Mouse (Mus musculus): ENCODE results near the gene Rab3il1. TPM values are rescaled to one million over a fixed set of nuclear protein-coding genes. Genes with fewer than 3 reads are reported as not detected.

The Rab3il1 gene
- polyA plus RNA-seq, 1 experiment from 2014 or later, result 41.5 TPM

DNA sequence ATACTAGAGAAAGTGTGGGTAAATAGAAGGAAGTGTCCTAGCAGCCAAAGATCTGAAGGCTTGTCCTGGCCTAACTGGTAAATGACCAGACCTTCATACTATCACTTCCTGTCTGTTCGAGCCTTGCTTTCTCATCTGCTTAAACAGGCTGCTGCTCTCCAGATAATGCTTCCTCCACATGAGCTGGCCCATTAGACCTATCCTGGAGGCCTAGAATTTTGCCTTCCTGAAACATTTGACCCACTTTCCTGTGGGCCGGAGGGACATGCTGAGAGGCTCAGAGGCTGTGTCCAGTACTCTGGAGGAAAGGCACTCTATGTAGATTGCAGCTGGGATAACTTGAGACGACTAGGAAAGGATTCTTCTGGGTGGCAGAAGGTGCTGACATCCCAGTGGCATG is 80.6 kb downstream of the Rab3il1 start:
- Histone ChIP-seq H3K9me3 (replicated peaks) (no peaks in the 10 kb centered on the region), H3K4me1 (peaks cover 9% of the 10 kb centered on the region; the same call in 1 of the 2 replicates), H3K27me3 (ENCODE audit: low read depth, poor library complexity, severe bottlenecking) (no peaks in the 10 kb centered on the region), H3K27ac (no peak overlapping the region), H3K36me3 (peaks cover 100% of the 10 kb centered on the region), H3K4me3 (no peak overlapping the region)
- no peak for DNase-seq (ENCODE audit: low spot score)
- 87% methylated on average over 3 of the region's 3 CpGs for WGBS

GRCm38 (mm10) chr19:10085454-10085853 is 84.0 kb downstream of the Rab3il1 start:
- H3K9me3 ChIP-seq (replicated peaks), result no peaks in the 10 kb centered on the region
- WGBS, result 86% methylated on average over 9 of the region's 9 CpGs
- no peak overlapping the region for H3K4me3 ChIP-seq
- no peaks in the 10 kb centered on the region for H3K4me1 ChIP-seq
- no peak for DNase-seq (ENCODE audit: low spot score)
- no peaks in the 10 kb centered on the region for H3K27me3 ChIP-seq (ENCODE audit: low read depth, poor library complexity, severe bottlenecking)
- no peak overlapping the region for H3K27ac ChIP-seq
- H3K36me3 ChIP-seq, result peaks cover 100% of the 10 kb centered on the region

DNA sequence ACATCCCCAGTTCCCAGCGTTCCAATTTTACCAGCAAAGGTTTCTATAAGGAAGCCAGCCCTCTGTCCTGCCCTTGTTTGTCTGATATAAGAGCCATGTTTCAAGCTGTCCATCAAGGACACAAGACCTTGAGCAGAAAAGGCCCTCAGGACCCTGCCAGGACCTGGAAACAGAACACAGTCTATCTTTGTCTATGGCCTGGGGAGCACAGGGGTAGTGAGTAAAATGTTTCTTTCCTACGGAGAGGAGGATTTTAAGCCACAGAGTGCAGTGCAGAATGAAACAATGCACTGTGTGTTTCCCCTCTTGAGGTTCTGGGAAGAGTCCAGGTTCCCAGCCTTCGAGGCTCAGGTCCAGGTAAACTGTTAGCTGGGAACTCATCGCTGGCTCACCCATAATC is 85.5 kb downstream of the Rab3il1 start:
- Histone ChIP-seq H3K36me3 (peaks cover 100% of the 10 kb centered on the region), H3K4me1 (no peaks in the 10 kb centered on the region), H3K27me3 (ENCODE audit: low read depth, poor library complexity, severe bottlenecking) (no peaks in the 10 kb centered on the region), H3K27ac (no peak overlapping the region), H3K4me3 (no peak overlapping the region), H3K9me3 (replicated peaks) (no peaks in the 10 kb centered on the region)
- no peak for DNase-seq (ENCODE audit: low spot score)
- WGBS, result 92% methylated on average over 4 of the region's 4 CpGs

Other genes with a start within 250 kb of the Rab3il1 start
- gene Scgb2a2, start 154.1 kb upstream of the Rab3il1 start, polyA plus RNA-seq (2016; fragmentation: Nextera tagmentation; extraction: Ambion mirVana), result not detected in 2 replicates
- 167 and 183 TPM in 2 replicates for gene Incenp, start 102.1 kb upstream of the Rab3il1 start, polyA plus RNA-seq (2016; fragmentation: Nextera tagmentation; extraction: Ambion mirVana)
- 1,175 and 1,229 TPM in 2 replicates for gene Fth1, start 21.1 kb upstream of the Rab3il1 start, polyA plus RNA-seq (2016; fragmentation: Nextera tagmentation; extraction: Ambion mirVana)
- 2.3 TPM in 2 replicates for gene Best1, start within 50 bp of the Rab3il1 start, polyA plus RNA-seq (2016; fragmentation: Nextera tagmentation; extraction: Ambion mirVana)
- 2.4 and 3.2 TPM in 2 replicates for gene Fads3, start 39.9 kb downstream of the Rab3il1 start, polyA plus RNA-seq (2016; fragmentation: Nextera tagmentation; extraction: Ambion mirVana)
- gene Fads2, start 100.1 kb downstream of the Rab3il1 start, polyA plus RNA-seq (2016; fragmentation: Nextera tagmentation; extraction: Ambion mirVana), result 158 TPM in 2 replicates
- 142 and 155 TPM in 2 replicates for gene Fads1, start 181.2 kb downstream of the Rab3il1 start, polyA plus RNA-seq (2016; fragmentation: Nextera tagmentation; extraction: Ambion mirVana)
- 420 and 432 TPM in 2 replicates for gene Tmem258, start 202.3 kb downstream of the Rab3il1 start, polyA plus RNA-seq (2016; fragmentation: Nextera tagmentation; extraction: Ambion mirVana)
- gene Fen1, start 202.5 kb downstream of the Rab3il1 start, polyA plus RNA-seq (2016; fragmentation: Nextera tagmentation; extraction: Ambion mirVana), result 188 and 204 TPM in 2 replicates
- 6.8 and 8.4 TPM in 2 replicates for gene Myrf, start 239.1 kb downstream of the Rab3il1 start, polyA plus RNA-seq (2016; fragmentation: Nextera tagmentation; extraction: Ambion mirVana)